Mouse (Mus musculus) right cerebral cortex, adult 18-20 months (tissue): Measurements from ENCODE around the gene Mcrip2.

Source experiments
- DNase-seq: peaks from one replicate; pipeline ENCODE4 v3.0.0; 2022; ENCODE audit warnings: mixed read lengths

Mcrip2 gene

DNA sequence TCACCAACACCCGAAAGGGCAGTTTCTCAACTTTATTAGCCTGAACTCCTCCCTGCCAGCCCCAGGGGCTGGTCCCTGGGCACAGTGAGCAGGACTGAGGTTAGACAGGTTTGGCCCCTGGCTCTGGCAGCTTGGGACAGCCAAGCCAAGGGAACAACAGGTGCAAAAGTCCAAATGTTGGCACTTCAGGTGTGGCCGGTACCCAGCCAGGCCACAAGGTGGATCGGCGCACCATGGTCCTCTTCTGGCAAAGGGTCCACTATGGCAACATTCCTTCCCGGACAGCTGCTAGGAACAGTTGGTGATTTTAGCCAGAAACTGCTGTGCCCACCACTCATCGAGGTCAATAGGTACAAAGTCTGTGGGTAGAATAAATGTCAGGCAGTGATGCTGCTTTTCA, 4.9 kb downstream of the Mcrip2 start:
- no peak for DNase-seq

GRCm38 (mm10) chr17:25861704-25862612, 6.6 kb downstream of the Mcrip2 start:
- no peak for DNase-seq

DNA sequence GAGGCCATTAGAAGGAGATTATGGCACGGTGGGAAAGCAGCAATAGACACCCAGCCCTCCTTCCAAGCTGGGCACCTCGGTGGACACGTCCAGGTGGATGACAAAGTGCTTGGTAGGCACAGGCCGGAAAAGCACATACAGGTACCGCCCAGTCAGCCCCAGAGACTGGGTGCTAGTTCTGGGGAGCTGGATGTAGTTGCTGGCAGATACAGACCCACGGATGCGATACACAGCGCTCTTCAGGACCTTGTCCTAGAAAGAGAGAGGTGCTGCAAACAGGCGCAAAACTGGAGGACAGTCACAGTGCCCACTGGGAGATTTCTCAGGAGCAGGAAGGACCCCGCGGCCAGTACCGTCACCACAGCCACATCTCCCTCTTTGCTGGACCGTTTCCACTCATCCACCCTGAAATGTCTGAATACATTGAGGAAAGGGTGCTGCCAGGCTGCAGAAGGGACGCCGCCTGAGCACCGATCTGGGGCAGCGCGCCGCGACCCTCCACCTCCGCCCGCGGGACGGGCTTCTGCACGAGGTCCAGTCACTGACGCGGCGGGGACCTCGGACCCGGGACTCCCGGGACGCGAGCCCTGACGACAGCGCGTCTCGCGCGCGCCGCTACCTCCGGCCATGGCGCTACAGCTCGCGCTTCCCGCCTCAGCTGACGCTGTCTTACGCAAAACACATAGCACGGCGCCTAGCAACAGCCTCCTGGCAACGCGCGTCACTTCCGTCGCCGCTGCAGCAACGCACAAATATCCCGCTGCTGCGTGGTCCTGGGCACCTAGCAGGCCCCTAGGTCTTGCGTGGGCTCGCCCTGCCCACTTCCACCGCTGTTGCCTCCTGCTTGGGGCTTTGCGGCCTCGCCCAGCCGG, 7.5 kb downstream of the Mcrip2 start, which contains the start of gene Wdr90:
Wdr90 (minus strand) TSS at position 670 of the 872 bp plus-strand sequence.
- peak; percentile 97 for DNase-seq

DNA sequence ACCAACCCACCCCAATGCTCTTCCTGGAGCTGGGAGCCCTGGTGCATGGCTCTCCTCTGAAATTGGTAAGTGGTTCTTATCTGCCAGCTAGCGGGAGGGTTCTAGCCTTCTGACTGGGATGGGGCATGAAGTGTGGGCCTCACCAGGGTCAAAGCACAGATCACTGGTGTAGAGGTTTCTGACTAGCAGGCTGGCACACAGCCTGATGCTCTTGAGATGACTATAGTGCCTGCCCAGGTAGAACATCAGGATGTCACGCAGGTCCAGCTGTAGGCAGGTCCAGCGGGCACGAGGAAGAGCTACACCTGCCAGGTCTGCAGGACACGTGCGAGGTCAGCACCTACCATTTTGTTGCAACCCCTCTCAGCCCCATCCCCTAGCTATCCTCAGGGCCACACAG, 8.3 kb downstream of the Mcrip2 start:
- no peak for DNase-seq

GRCm38 (mm10) chr17:25844396-25844901, 24.1 kb downstream of the Mcrip2 start, which contains the start of gene Rhot2:
Gene Rhot2 (minus strand): TSS chr17:25844851.
- peak; percentile 97 for DNase-seq

DNA sequence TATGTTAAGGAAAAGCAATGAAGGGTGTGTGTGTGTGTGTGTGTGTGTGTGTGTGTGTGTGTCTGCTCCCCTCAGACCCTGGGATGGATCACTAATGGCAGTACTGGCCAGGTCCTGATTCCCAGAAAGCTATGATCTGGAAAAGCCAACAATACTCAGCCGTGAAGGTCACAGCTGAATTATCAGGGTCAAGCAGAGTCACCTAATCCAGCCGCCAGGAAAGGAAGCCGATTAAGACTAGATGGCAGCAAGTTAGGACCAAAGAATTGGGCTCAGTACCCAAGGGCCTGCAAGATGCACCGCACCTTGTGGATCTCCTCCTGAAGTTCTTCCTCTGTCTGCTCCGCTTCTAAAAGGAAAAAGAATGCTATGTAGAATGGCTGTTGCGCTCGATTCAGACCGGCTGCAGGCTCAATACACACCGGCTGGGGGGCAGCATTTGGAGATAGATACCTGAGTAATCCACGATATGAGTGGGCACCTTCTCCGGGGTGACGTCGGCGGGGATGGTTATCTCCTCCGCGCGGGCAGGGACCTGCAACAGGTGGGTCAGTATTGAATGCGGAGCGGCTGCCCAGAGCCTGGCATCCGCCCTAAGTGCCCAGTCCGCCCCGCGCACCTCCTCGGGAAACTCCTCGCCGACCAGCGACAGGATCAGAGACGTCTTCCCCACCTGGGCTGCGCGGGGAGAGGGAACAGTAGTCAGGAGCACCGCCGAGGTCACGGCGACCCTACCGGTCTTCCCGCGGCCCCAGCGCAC, 24.7 kb downstream of the Mcrip2 start:
- DNase-seq, result no peak

DNA sequence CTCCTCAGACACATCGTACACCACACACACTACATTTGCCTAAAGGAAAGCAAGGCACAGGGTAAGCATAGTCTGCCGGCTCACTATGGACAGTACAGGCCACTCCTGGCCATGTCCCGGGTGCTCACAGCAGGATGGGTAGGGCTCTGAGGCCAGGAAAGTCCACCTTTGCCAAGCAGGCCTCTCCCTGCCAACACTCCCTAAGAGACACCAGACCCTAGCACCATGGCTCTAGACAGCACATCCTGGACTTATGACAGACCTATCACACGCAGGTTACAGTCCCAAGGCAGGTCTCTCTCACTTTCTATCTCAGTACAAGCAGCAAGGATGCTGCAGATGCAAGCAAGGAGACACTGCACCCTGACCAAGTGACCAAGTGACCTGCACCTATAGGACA, 25.4 kb downstream of the Mcrip2 start:
- no peak for DNase-seq

DNA sequence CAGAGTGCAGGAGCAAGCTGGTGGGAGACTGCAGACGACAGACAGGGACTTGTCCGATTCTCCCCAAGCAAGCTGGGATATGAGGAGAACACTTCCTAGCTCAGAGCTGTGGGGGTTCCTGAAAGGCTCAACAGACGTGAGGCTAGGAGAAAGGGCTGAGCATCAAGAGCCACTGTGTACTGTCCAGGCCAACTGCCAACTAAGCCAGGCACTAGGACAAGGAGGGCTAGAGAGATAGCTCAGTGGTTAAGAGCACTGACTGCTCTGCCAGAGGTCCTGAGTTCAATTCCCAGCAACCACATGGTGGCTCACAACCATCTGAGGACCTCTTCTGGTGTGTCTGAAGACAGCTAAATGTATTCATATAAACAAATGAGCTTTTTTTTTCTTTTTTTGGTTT, 26.1 kb downstream of the Mcrip2 start:
- DNase-seq, result no peak

DNA sequence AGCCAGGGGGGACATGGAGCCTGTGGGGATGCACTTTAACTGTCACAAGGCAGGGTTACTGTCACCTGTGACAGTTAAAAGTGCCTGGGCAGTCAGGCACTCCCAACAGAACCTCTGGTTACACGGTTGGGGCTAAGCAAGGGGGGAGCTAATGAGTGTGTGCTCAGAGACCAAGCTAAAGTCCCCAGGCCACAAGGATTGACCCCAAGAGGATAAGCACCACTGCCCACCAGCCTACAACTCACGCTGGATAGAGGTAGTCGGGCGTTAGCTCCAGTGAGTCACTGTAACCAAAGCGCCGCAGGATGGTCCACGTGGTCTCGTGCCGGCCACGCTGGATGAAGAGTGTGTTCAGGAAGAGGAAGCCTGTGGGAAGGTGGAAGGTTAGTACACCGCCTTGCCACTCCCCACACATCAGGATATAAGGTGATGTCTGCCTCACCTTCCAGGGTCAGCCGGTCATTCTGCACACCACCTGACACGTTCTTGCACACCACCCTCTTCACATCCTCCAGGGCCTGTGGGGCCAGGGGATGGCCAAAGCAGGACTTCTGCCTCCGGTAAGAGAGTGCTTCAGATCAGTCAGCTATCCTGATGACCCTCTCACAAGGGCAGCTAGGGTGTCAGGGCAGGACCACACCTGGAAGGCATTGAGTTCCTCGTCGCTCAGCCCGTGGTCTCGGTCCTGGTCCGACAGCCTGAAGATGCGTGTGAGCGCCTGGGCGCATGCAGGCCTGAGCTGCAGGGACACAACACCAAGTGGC, 27.3 kb downstream of the Mcrip2 start, which contains the start of gene Gm20683:
Gm20683 (minus strand) TSS at position 647 of the 764 bp plus-strand sequence.
- DNase-seq, result no peak

- DNase-seq, result no peak
These were observed 28.0 kb downstream of the Mcrip2 start for GRCm38 (mm10) chr17:25840519-25840918.

- DNase-seq, result no peak
These were observed 28.9 kb downstream of the Mcrip2 start for GRCm38 (mm10) chr17:25839455-25840235.

- no peak for DNase-seq
These were observed 29.7 kb downstream of the Mcrip2 start for GRCm38 (mm10) chr17:25838904-25839303.

DNA sequence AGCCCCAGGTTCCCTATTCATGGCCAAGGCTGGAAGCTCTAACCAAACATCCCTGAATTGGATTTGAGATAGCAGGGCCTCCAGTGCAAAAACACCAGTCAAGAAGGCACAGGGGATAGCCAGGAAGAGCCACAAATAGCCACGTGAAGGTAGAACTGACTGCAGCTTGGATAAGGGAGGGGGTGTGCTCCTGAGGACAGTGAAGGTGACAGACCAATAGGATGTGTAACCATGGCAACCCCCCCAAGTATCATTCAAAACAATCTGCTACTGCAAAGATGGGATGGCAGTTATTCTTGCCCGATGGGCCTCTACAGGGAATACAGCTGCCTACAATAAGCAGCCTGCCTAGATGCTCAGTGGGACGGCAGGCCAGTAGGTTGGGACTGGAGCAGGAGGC, 31.0 kb downstream of the Mcrip2 start:
- DNase-seq, result no peak

- peak; percentile 90 for DNase-seq
These were observed 31.5 kb downstream of the Mcrip2 start, which contains the start of gene Rhbdl1 for GRCm38 (mm10) chr17:25837076-25837410. Gene Rhbdl1 (minus strand): TSS chr17:25837295.

GRCm38 (mm10) chr17:25836397-25837075, 32.0 kb downstream of the Mcrip2 start:
- no peak for DNase-seq

GRCm38 (mm10) chr17:25835816-25836215, 32.7 kb downstream of the Mcrip2 start:
- DNase-seq, result no peak

DNA sequence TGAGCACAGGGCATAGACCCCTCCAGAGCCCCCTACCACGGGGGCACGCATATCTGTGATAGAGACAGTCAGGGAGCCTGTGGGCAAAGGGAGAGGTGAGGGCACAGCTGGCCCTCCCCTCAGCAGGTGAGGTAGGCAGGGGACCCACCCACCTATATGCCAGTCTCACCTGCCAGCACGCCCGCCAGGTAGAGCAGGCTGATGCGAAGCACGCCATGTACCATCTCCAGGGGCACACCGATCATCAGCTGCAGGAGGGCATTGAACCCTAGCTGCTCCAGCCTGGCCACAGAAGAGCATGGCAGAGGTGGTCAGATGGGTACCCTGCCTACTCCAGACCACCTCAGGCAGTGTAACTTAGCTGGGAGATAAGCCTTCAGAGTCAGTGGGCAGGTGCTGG, 33.3 kb downstream of the Mcrip2 start:
- no peak for DNase-seq

DNA sequence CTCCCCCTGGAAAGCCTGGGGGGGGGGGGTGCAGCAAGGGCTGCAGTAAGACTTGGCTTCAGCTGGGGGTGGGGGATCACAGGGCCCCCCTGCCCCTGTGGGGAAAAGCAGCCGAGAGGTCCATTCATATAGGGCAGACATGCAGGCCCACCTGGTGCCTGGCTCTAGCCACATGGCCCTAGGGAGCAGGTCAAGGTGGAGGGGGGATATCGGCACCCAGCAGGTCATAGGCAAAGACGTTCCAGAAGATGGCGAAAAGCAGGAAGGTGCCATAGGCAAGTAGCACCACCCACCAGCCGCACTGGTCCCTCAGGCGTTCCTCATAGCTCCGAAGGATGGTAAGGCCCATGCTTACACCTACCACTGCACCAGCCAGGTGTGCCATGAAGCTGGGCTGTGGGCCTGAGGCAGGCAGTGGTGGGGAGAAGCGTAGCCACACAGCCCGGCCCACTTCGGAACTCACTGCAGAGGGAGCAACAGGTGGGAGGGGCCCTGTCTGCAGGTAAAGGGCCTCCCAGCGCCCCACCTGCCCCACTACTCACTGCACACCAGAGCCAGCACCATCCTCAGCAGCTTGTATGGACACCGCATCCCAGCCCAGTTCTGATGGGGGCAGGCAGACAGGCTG, 33.9 kb downstream of the Mcrip2 start:
- no peak for DNase-seq

- no peak for DNase-seq
These were observed 34.5 kb downstream of the Mcrip2 start for GRCm38 (mm10) chr17:25833961-25834594.
